Mouse (Mus musculus): Measurements from ENCODE around the gene Igf2r. TPM values are rescaled to one million over a fixed set of nuclear protein-coding genes. Genes with fewer than 3 reads are reported as not detected.

Igf2r gene
- polyA plus RNA-seq, 1 experiment = 4.8 TPM

DNA sequence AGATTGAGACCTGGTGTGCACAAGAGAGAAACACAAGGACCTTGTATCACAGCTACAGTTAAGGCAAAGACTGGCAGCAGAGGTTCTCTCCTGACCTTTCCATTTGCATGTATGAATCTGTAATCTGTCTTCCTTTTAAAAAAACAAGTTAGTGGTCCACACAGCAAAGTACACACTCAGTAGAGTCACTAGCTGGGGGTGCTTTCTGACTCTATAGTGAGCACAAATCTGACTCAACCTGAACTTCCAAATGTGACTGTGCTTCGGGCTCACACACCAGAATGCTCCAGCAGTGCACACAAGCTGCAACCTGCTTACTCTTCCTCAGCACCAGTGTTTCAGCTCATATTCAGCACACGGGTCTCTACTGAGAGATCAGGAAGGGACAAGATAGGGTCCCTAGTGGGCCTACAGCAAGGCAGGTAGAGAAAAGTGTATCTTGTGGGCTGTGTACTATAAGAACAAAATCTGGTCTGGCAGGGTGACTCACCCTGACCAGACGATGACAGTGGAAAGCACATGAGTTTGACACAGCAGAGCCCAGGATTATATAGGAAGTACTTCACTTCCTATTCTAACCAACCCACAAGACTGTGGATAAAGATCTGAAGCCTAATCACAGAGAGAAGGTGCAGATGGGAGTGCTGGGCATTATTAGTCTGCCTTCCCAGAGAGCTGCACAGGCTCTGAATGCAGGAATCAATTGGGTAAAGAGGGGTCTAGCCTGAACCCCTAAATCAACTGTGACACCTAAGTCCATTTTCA lies 15.0 kb downstream of the Igf2r start:
- Histone ChIP-seq H3K27me3 (ENCODE audit: control insufficient read depth, insufficient read depth, low read length) (no peaks in the 10 kb centered on the region), H3K4me3 (ENCODE audit: control insufficient read depth, low read depth, low read length) (no peak overlapping the region), H3K27ac (ENCODE audit: control insufficient read depth, insufficient read depth, low read depth, low read length) (no peak overlapping the region), H3K36me3 (ENCODE audit: control insufficient read depth, insufficient read depth, low read length) (no peaks in the 10 kb centered on the region), H3K4me1 (ENCODE audit: control insufficient read depth, insufficient read depth, low read length) (no peaks in the 10 kb centered on the region; the same call in 1 of the 2 replicates)
- no peak for TF ChIP-seq POLR2A (IDR thresholded peaks at IDR 0.05; ENCODE audit: control insufficient read depth, low read depth, low read length)
- TF ChIP-seq CTCF (IDR thresholded peaks at IDR 0.05; ENCODE audit: control insufficient read depth, insufficient read depth, insufficient replicate concordance, low read depth, low read length) = no peak

DNA sequence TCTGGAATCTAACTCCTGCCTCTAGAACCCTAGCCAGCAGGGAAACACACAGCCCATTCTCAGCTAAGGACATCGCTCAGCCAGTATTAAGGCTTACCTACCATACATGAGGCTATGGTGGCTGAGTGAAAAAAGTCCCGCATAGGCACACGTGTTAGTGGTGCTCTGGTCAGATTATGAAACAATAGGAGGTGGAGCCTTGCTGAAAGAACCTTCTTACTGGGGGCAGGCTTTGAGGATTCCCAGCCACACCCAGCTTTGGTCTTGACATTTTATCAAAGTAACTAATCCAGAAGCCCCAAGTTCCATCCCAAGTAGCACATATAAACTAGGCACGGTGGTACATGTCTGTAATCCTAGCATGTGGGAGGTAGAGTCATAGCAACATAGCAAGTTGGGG lies 16.4 kb downstream of the Igf2r start:
- TF ChIP-seq CTCF (IDR thresholded peaks at IDR 0.05; ENCODE audit: control insufficient read depth, insufficient read depth, insufficient replicate concordance, low read depth, low read length) (no peak), POLR2A (IDR thresholded peaks at IDR 0.05; ENCODE audit: control insufficient read depth, low read depth, low read length) (no peak)
- H3K27me3 ChIP-seq (ENCODE audit: control insufficient read depth, insufficient read depth, low read length) = no peaks in the 10 kb centered on the region
- H3K4me3 ChIP-seq (ENCODE audit: control insufficient read depth, low read depth, low read length) = no peak overlapping the region
- H3K4me1 ChIP-seq (ENCODE audit: control insufficient read depth, insufficient read depth, low read length) = no peaks in the 10 kb centered on the region; the same call in 1 of the 2 replicates
- H3K27ac ChIP-seq (ENCODE audit: control insufficient read depth, insufficient read depth, low read depth, low read length) = no peak overlapping the region
- no peaks in the 10 kb centered on the region for H3K36me3 ChIP-seq (ENCODE audit: control insufficient read depth, insufficient read depth, low read length)

DNA sequence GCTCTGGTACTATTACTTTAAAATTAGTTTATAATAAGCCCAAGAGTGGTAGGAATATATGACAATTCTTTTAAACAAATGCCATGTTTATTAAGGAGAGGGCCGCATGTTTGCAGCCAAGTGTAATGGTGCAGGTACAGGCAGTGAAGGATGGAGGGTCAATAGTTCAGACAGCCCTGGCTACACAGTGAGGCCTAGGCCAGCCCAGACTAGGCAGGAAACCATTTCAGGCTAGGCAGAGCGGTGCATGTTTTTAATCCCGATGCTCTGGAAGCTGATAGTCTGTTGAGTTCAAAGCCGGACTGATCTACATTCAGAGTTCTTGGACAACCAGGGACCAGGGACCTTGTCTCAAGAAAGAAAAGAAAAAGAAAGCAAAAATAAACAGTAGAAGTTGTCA lies 17.8 kb downstream of the Igf2r start:
- TF ChIP-seq POLR2A (IDR thresholded peaks at IDR 0.05; ENCODE audit: control insufficient read depth, low read depth, low read length) (no peak), CTCF (IDR thresholded peaks at IDR 0.05; ENCODE audit: control insufficient read depth, insufficient read depth, insufficient replicate concordance, low read depth, low read length) (no peak)
- Histone ChIP-seq H3K27me3 (ENCODE audit: control insufficient read depth, insufficient read depth, low read length) (no peaks in the 10 kb centered on the region), H3K27ac (ENCODE audit: control insufficient read depth, insufficient read depth, low read depth, low read length) (no peak overlapping the region), H3K4me3 (ENCODE audit: control insufficient read depth, low read depth, low read length) (peak overlapping the region; percentile 17; the same call in 1 of the 2 replicates), H3K36me3 (ENCODE audit: control insufficient read depth, insufficient read depth, low read length) (no peaks in the 10 kb centered on the region), H3K4me1 (ENCODE audit: control insufficient read depth, insufficient read depth, low read length) (no peaks in the 10 kb centered on the region; the same call in 1 of the 2 replicates)

DNA sequence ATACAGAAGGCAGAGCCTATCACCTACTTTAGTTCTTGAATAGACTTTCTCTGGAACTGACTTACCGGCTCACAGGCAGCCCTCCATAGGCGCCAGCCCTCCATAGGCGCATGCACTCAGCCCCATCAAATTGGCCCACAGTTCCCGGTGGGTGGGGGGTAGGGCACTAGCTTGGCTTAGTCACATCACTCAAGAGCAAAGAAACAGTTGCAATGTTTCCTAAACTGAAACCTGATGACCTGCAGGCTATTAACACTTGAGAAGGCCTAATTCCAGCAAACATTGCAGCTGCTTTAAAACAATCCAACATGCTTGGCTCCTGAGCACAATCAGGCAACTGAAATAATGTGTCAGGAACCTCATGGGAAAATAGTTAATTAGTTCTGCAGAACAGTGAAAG lies 18.2 kb downstream of the Igf2r start:
- Histone ChIP-seq H3K27me3 (ENCODE audit: control insufficient read depth, insufficient read depth, low read length) (no peaks in the 10 kb centered on the region), H3K36me3 (ENCODE audit: control insufficient read depth, insufficient read depth, low read length) (no peaks in the 10 kb centered on the region), H3K27ac (ENCODE audit: control insufficient read depth, insufficient read depth, low read depth, low read length) (no peak overlapping the region), H3K4me3 (ENCODE audit: control insufficient read depth, low read depth, low read length) (peak overlapping the region; percentile 49), H3K4me1 (ENCODE audit: control insufficient read depth, insufficient read depth, low read length) (no peaks in the 10 kb centered on the region; the same call in 1 of the 2 replicates)
- TF ChIP-seq POLR2A (IDR thresholded peaks at IDR 0.05; ENCODE audit: control insufficient read depth, low read depth, low read length) (no peak), CTCF (IDR thresholded peaks at IDR 0.05; ENCODE audit: control insufficient read depth, insufficient read depth, insufficient replicate concordance, low read depth, low read length) (no peak)

DNA sequence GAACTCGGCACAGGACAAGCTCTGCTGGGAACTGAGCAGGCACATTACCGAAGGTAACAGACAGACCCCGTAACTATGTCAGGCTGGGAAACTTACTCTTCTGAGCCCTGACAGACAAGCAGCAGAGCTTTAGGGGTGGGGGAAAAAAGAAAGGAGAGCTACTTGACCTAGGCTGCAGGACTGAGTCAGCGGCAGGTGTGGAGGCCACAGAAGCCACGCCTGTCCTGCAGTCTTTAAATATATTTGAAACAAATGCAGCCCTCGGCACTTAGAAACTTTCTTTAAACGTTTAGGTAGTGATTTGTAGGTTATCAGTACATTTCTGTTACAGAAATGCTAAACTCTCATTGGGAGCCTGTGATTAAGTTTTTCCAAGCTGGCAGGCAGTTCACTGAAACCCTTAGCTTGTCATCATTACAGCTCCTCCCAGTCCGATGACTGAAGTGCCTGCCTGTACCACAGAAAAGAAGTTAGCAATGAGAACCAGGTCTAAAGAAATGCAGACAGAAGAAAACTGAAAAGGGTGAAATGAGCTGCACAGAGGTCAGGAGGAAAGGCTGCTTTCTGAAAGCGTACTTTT lies 18.8 kb downstream of the Igf2r start:
- Histone ChIP-seq H3K36me3 (ENCODE audit: control insufficient read depth, insufficient read depth, low read length) (no peaks in the 10 kb centered on the region), H3K4me3 (ENCODE audit: control insufficient read depth, low read depth, low read length) (peak overlapping the region; percentile 47), H3K27ac (ENCODE audit: control insufficient read depth, insufficient read depth, low read depth, low read length) (no peak overlapping the region), H3K4me1 (ENCODE audit: control insufficient read depth, insufficient read depth, low read length) (no peaks in the 10 kb centered on the region; the same call in 1 of the 2 replicates), H3K27me3 (ENCODE audit: control insufficient read depth, insufficient read depth, low read length) (no peaks in the 10 kb centered on the region)
- no peak for TF ChIP-seq POLR2A (IDR thresholded peaks at IDR 0.05; ENCODE audit: control insufficient read depth, low read depth, low read length)
- no peak for TF ChIP-seq CTCF (IDR thresholded peaks at IDR 0.05; ENCODE audit: control insufficient read depth, insufficient read depth, insufficient replicate concordance, low read depth, low read length)

DNA sequence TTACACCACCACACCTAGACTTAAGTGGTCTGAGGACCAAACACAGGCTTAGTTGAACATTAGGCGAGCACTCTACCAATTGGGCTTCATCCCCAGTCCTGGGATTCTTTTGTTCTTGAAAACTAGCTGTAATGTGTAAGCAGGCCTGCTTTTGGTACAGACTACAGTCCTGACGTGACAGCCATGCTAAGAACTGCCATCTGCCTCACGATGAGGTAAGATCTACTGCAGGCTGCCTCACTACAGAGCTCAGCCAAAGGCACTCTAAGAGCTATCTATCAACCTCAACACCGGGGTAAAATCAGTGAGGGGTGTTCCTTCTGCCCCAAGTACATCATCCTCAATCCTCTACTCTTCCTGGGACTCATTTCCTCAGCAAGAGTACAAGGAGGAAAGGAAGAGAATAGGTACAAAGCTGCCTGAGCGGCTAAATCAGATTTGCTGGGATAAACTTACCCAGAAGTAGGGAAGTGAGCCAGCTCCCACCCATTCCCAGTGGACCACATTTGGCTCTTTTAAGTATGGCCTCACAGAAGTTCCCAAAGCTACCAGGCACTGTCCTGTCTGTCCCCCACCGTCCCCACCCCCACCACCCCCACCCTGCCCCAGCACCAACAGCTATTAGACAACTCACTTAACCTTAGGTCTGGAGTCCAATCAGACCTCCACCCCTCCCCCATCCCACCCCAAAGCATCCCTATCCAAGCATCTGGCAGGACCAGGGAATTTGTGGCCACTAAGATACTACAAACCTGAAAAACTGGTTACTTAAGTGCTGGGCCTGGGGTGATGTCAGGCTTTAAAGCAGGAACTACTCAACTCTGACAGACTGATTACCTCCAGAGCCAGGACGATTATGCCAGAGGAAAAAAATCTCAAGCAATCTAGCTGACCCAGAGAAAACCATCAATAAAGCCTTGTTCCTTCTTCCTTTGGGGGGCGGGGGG lies 19.8 kb downstream of the Igf2r start:
- TF ChIP-seq POLR2A (IDR thresholded peaks at IDR 0.05; ENCODE audit: control insufficient read depth, low read depth, low read length) (no peak), CTCF (IDR thresholded peaks at IDR 0.05; ENCODE audit: control insufficient read depth, insufficient read depth, insufficient replicate concordance, low read depth, low read length) (no peak)
- no peaks in the 10 kb centered on the region for H3K27me3 ChIP-seq (ENCODE audit: control insufficient read depth, insufficient read depth, low read length)
- H3K4me1 ChIP-seq (ENCODE audit: control insufficient read depth, insufficient read depth, low read length) = no peaks in the 10 kb centered on the region; the same call in 1 of the 2 replicates
- no peak overlapping the region for H3K4me3 ChIP-seq (ENCODE audit: control insufficient read depth, low read depth, low read length)
- H3K27ac ChIP-seq (ENCODE audit: control insufficient read depth, insufficient read depth, low read depth, low read length) = no peak overlapping the region
- no peaks in the 10 kb centered on the region for H3K36me3 ChIP-seq (ENCODE audit: control insufficient read depth, insufficient read depth, low read length)

DNA sequence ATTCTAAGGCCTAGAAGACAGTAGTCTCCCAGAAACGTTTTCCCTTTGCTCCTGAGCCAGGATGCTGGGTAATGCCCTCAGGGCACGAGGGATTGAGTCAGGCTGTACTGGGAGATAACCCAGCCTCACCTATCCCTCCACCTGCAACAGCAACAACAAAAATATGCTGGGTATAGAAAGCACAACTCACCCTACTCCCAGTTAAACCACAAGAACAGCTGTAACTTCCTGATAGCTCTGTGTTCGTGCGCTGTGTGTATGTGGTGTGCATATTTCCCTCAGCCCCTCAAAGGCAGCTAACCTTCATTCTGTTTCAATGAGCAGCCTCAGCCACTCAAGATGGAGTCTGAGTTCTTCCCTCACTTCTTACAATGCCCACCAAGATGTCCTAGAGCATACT lies 23.7 kb downstream of the Igf2r start:
- no peak for TF ChIP-seq CTCF (IDR thresholded peaks at IDR 0.05; ENCODE audit: control insufficient read depth, insufficient read depth, insufficient replicate concordance, low read depth, low read length)
- peaks cover 7% of the 10 kb centered on the region for H3K4me1 ChIP-seq (ENCODE audit: control insufficient read depth, insufficient read depth, low read length)
- H3K27ac ChIP-seq (ENCODE audit: control insufficient read depth, insufficient read depth, low read depth, low read length) = no peak overlapping the region

More for the DNA sequence above, 23.7 kb downstream of the Igf2r start:
- Histone ChIP-seq H3K4me3 (ENCODE audit: control insufficient read depth, low read depth, low read length) (no peak overlapping the region), H3K36me3 (ENCODE audit: control insufficient read depth, insufficient read depth, low read length) (no peaks in the 10 kb centered on the region), H3K27me3 (ENCODE audit: control insufficient read depth, insufficient read depth, low read length) (no peaks in the 10 kb centered on the region)

All from testis, adult 2 months (tissue).